Mouse (Mus musculus) bone marrow macrophage, adult 2 months (primary cell): ENCODE measurements at regions not wholly inside any gene's neighbourhood (a gene's known extent, or its start where the extent isn't known, plus 50 kb on each side); places are given as distances from the start of the nearest gene placed in this dataset.

Experiments used
- CTCF ChIP-seq: IDR thresholded peaks from 2 replicates; pipeline ENCODE4 v1.5.1; 2012; ENCODE audit warnings: low read depth, mild to moderate bottlenecking, low read length, moderate library complexity
- POLR2A ChIP-seq: IDR thresholded peaks from 2 replicates; pipeline ENCODE4 v1.6.1; 2012; ENCODE audit warnings: mild to moderate bottlenecking, low read depth, low read length, borderline replicate concordance

DNA sequence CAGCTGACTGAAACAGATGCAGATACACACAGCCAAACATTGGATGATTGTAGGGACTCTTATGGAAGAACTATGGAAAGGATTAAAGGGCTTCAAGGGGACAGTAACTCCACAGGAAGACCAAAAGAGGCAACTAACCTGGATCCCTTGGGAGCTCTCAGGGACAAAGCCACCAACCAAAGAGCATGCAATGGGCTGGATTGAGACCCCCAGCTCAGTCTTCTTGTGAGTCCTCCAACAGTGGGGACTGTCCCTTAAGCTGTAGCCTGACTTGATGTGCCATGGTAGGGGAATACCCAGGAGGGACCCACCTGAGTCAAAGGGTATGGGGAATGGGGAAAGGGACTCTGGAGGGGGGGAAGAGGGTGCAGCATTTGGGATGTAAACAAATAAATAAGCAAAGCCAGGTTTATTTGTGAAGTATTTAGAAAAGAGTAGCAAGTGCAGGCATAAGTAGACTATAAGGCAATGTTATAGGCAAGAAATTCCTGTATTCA lies 313.8 kb downstream of the Otol1 start:
- TF ChIP-seq CTCF (no peak), POLR2A (no peak)
